Mouse (Mus musculus) adrenal gland, postnatal 4 days (tissue): ENCODE measurements around the gene Best3. TPM values are rescaled to one million over a fixed set of nuclear protein-coding genes. Genes with fewer than 3 reads are reported as not detected.
"Not testable (repeated sequence)": the region's sequence is repeated elsewhere in the genome, so short reads cannot be mapped to it uniquely, and the experiment has no call there.

Experiments used
- DNase-seq, 2 experiments: peaks; one replicate each; pipeline ENCODE4 v3.0.0; 2021 to 2022; ENCODE audit warnings: low spot score in 2 of 2, mixed read lengths in 2 of 2
- total RNA-seq, 2 experiments: library from RNA; stranded (reverse); gene quantifications; 2 replicates each; pipeline ENCODE4 v1.2.3; 2021

Best3 gene
- total RNA-seq, 2 experiments from 2014 or later, result 0.56 to 0.81 TPM

GRCm38 (mm10) chr10:117025776-117026175, 39.7 kb downstream of the Best3 start:
- not testable (repeated sequence) for DNase-seq

- no peak for DNase-seq
These were observed 40.1 kb downstream of the Best3 start for GRCm38 (mm10) chr10:117026176-117026575.

GRCm38 (mm10) chr10:117031160-117031559, 45.0 kb downstream of the Best3 start:
- no peak for DNase-seq

- DNase-seq, result peak; percentile 73 to 74
These were observed 47.7 kb downstream of the Best3 start for GRCm38 (mm10) chr10:117033785-117034184.

GRCm38 (mm10) chr10:117040355-117040754, 54.2 kb downstream of the Best3 start:
- no peak for DNase-seq

GRCm38 (mm10) chr10:117042295-117042694, 56.2 kb downstream of the Best3 start:
- DNase-seq, result no peak

GRCm38 (mm10) chr10:117043497-117044166, 57.5 kb downstream of the Best3 start:
- DNase-seq, result not testable (repeated sequence)

- DNase-seq, result no peak
These were observed 59.3 kb downstream of the Best3 start, which contains the start of gene Lrrc10 for GRCm38 (mm10) chr10:117045175-117046056. Lrrc10 (plus strand) TSS chr10:117045341.

- DNase-seq, result no peak
These were observed 63.1 kb downstream of the Best3 start for GRCm38 (mm10) chr10:117049253-117049652.

GRCm38 (mm10) chr10:117049961-117050597, 64.0 kb downstream of the Best3 start:
- no peak for DNase-seq

GRCm38 (mm10) chr10:117055668-117056067, 69.6 kb downstream of the Best3 start:
- no peak for DNase-seq

GRCm38 (mm10) chr10:117062894-117063253, 76.8 kb downstream of the Best3 start:
- no peak for DNase-seq

- peak; percentile 55 to 75 for DNase-seq
These were observed 77.3 kb downstream of the Best3 start, which contains the start of gene Cct2 for GRCm38 (mm10) chr10:117063254-117064021. Cct2 (minus strand) TSS chr10:117063814.

GRCm38 (mm10) chr10:117064076-117064475, 78.0 kb downstream of the Best3 start:
- no peak for DNase-seq

- DNase-seq, result no peak
These were observed 83.0 kb downstream of the Best3 start for GRCm38 (mm10) chr10:117069109-117069508.

GRCm38 (mm10) chr10:117072191-117072888, 86.2 kb downstream of the Best3 start:
- DNase-seq, result no peak

GRCm38 (mm10) chr10:117073176-117073575, 87.1 kb downstream of the Best3 start:
- no peak for DNase-seq
